Mouse (Mus musculus): ENCODE results near the gene Pibf1.

The Pibf1 gene

GRCm38 (mm10) chr14:99265791-99266190 is 166.6 kb downstream of the Pibf1 start:
- DNase-seq (ENCODE audit: low read depth, low spot score) = no peak

DNA sequence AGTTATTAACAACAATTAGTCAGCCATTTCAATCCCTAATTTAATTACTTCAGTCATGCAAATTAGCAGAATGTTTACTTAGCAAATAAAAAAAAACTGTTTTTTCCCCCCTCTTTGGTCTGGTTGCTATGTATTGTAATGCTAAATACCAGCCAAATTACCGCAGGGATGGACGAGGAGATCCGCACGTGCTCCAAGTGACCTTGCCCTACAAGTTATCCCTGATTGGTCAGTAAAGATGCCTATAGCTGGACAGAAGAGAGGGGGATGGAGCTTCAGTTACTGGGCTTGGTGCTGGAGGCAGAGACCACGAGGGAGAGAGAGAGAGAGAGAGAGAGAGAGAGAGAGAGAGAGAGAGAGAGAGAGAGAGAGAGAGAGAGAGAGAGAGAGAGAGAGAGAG is 167.5 kb downstream of the Pibf1 start:
- no peak for DNase-seq (ENCODE audit: low read depth, low spot score)

DNA sequence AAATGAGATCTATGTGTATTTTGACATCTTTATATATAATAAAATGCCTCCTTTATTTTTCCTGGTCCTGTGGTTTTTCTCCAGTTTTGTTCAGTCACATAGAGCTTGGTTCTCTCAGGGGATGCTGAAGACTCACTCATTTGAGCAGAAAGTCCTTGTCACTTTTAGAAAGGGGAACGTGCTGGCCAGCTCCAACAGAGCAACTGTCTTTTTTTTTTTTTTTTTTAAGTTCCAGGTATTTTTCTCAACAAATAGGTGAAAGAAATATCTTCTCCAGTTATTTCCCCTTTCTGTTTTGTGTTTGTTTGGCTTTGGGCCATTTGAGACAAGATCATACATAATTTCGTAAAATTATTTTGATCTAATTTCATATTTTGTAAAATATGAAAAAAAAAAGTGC is 174.8 kb downstream of the Pibf1 start:
- DNase-seq (ENCODE audit: low read depth, low spot score) = no peak

GRCm38 (mm10) chr14:99275827-99276226 is 176.6 kb downstream of the Pibf1 start:
- no peak for DNase-seq (ENCODE audit: low read depth, low spot score)

GRCm38 (mm10) chr14:99278312-99278711 is 179.1 kb downstream of the Pibf1 start:
- DNase-seq (ENCODE audit: low read depth, low spot score) = no peak

GRCm38 (mm10) chr14:99278763-99279486 is 179.7 kb downstream of the Pibf1 start:
- no peak for DNase-seq (ENCODE audit: low read depth, low spot score)

DNA sequence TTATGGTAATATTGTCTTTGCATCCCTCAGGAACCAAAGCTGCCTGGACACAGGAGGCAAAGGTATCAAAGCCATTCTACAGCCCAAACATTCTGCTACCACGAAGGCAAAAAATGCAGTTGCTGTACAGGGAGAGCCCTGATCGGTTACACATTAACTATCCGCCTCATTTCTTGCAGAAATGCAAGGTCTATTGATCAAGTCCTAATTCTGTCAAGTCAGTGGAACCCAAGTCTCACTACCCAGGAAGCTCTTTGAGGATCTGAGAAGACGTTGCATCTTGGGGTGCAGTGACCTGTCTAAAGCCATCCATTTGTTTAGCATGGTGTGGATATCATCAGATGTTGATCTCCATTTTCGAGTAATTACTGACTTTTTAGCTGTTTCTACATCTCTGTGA is 181.2 kb downstream of the Pibf1 start:
- no peak for DNase-seq (ENCODE audit: low read depth, low spot score)

DNA sequence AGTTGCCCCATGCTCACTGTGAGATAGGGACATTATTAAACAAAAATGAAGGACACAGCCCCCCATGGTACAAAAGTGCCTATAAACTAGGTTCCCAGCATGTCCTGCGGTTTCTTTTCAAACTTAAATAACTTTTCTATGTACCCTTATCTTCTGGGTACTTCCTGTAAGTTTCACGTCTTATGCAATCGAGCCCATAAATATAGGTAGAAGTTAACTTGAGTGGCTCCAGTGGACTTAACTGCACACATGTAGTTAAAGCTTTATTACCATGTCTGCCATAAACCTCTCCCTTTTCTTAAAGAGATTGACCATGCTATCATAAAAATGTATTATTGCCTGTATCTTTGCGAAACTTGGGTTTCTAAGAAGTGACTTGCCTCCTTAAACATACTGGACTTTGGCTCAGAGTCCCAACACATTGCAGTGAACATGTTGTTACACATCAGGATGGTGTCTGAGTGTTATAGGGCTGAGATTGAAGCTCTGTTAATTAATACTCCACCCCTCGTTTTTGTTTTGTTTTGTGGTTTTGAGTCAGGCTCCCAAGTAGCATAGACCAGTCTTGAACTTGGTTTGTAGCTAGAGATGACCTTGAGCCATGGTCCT is 181.7 kb downstream of the Pibf1 start:
- no peak for DNase-seq (ENCODE audit: low read depth, low spot score)

DNA sequence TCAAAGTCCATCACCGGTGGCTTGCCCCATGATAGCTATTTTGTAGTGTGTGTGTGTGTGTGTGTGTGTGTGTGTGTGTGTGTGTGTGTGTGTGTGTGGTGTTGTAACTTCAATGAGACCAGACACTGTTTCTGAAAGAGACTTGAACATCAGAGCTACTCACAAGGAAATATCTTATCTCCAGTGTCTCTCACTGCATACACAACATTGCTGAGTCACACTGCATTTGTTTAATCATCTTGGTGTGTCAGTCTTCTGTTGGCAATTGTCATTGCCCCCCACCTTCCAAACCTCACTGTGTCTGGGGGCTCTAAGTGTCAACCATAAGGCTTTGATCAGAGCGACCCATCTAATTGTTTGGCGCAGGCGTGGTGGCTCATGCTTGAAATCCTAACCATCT is 186.3 kb downstream of the Pibf1 start:
- no peak for DNase-seq (ENCODE audit: low read depth, low spot score)

DNA sequence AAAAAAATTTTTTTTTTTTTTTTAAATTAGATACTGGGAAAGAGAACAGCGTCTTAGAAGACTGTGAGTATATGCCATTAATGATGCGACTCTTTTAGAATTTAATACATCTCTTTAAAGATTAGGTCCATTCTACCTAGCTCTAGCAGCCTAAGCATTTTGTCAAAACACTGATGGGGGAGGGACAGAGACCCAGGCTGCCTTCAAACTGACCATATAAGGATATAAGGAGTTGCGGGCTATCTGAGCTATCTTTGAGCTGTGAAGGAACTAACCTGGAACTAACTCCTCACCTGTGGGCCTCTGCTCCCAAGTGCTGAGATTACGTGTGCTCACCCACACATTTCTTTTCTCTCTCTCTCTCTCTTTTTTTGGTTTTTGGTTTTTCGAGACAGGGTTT is 193.0 kb downstream of the Pibf1 start:
- DNase-seq (ENCODE audit: low read depth, low spot score) = no peak

DNA sequence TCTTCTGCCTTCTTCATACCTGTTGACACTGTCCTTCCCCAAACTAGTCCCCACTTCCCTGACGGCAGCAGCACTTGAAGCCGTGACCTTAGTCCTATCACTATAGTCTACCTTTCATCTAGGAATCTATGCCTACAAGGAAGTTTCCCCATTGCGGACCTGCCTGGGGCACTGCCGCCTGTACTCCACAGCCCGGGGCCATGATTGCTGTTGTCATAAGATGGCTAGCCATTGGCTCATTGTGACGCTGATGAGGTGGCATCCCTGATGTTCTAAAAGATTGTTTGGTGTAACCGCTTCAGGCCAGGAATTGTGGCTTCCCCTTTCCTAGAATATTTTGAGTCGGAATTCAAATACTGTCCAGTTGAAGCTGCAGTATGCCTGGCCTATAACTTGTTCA is 195.2 kb downstream of the Pibf1 start:
- DNase-seq (ENCODE audit: low read depth, low spot score) = no peak

GRCm38 (mm10) chr14:99295606-99296341 is 196.6 kb downstream of the Pibf1 start:
- DNase-seq (ENCODE audit: low read depth, low spot score) = no peak

DNA sequence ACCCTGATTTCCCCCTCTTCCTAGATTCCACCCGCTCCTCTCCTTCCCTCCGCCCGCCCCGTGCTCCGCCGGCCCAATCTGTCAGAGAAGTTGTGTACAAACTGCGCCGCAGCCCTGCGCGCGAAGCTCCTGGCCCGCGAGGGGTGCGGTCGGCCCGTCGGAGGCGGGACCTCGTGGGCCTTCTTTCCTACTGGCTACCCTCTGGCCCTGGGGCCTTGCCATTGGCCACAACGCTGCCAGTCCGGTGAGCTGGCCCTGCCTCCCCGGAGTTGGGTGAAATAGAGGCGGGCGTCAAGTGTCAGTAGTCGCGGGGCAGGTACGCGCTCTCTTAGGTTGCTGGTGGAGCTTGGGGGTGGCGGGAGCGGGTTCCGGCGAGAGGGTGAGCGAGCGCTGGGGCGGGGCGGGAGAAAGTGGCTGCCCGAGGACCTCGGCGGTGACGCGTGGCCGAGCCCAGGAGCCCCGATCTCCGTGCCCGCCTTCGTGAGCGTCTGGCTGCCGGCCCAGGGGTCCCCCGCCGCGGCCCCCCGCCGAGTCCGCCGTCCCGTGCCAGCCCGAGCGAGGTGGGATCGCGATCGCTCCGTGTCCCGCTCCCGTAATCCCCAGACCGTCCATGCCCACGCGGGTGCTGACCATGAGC is 199.3 kb downstream of the Pibf1 start, which contains the start of gene Klf5:
Gene Klf5 (plus strand): TSS at position 307 of the 637 bp plus-strand sequence.
- DNase-seq (ENCODE audit: low read depth, low spot score) = peak; percentile 66

DNA sequence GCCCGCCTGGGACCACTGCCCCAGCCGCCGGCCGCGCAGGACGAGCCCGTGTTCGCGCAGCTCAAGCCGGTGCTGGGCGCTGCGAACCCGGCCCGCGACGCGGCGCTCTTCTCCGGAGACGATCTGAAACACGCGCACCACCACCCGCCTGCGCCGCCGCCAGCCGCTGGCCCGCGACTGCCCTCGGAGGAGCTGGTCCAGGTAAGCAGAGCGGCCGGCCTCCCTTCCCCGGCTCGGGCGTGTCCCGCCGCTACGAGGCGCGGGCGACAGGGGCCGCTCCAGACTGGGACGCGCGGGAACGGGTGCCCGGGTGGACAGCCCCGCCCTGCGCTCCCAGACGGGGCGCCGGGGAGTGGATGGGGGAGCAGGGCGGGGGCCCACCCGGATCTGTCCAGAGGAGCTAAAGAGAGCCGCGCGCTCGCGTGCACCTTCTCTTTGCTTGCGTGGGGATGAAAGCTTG is 199.8 kb downstream of the Pibf1 start:
- DNase-seq (ENCODE audit: low read depth, low spot score) = peak; percentile 33

- DNase-seq (ENCODE audit: low read depth, low spot score) = no peak
Observed at GRCm38 (mm10) chr14:99299701-99300191, 200.5 kb downstream of the Pibf1 start.

GRCm38 (mm10) chr14:99301472-99301871 is 202.2 kb downstream of the Pibf1 start:
- DNase-seq (ENCODE audit: low read depth, low spot score) = no peak

All from retina, postnatal 7 days (tissue).